Mouse (Mus musculus) liver, postnatal 0 days (tissue): Measurements from ENCODE around the gene Dst. TPM values are rescaled to one million over a fixed set of nuclear protein-coding genes. Genes with fewer than 3 reads are reported as not detected.

Experiments
- ATAC-seq: fragments of 200-750 bp; cut with Nextera tagmentation; 2 replicates; pipeline ENCODE4 v1.8.0; 2017; ENCODE audit warnings: mild to moderate bottlenecking, moderate library complexity
- DNase-seq: peaks from one replicate; pipeline ENCODE4 v3.0.0-alpha.2; 2016
- H3K27ac ChIP-seq: fragments of 300-500 bp; sonication (generic); 2 replicates; pipeline ENCODE4 v1.5.1; 2014; ENCODE audit warnings: antibody characterized with exemption, moderate library complexity, mild to moderate bottlenecking, low read depth
- H3K27me3 ChIP-seq: fragments of 300-500 bp; sonication (generic); 2 replicates; pipeline ENCODE4 v1.6.1; 2014; ENCODE audit warnings: low read length, control low read depth, mixed read lengths; ENCODE audit not compliant: insufficient read depth
- H3K36me3 ChIP-seq: fragments of 300-500 bp; sonication (generic); replicated peaks from 2 replicates; pipeline ENCODE4 v1.6.1; 2014; ENCODE audit warnings: mild to moderate bottlenecking, control low read depth, low read length, moderate library complexity, mixed read lengths; ENCODE audit not compliant: insufficient read depth
- H3K4me1 ChIP-seq: fragments of 300-500 bp; sonication (generic); 2 replicates; pipeline ENCODE4 v1.6.1; 2014; ENCODE audit warnings: antibody characterized with exemption, mild to moderate bottlenecking, control low read depth; ENCODE audit not compliant: insufficient read depth
- H3K4me2 ChIP-seq: fragments of 300-500 bp; sonication (generic); 2 replicates; pipeline ENCODE4 v1.6.1; 2014; ENCODE audit warnings: low read depth, mild to moderate bottlenecking, low read length, moderate library complexity, mixed read lengths
- H3K4me3 ChIP-seq: fragments of 300-500 bp; sonication (generic); 2 replicates; pipeline ENCODE4 v1.5.1; 2014; ENCODE audit warnings: low read depth, low read length
- H3K9ac ChIP-seq: fragments of 300-500 bp; sonication (generic); replicated peaks from 2 replicates; pipeline ENCODE4 v1.6.1; 2014; ENCODE audit warnings: mild to moderate bottlenecking, moderate library complexity
- H3K9me3 ChIP-seq: fragments of 300-500 bp; sonication (generic); 2 replicates; pipeline ENCODE4 v1.6.1; 2016; ENCODE audit warnings: mild to moderate bottlenecking, control low read depth, low read length, mixed read lengths
- CTCF ChIP-seq: sonication (generic); IDR thresholded peaks from 2 replicates; pipeline ENCODE4 v1.5.1; 2016; ENCODE audit warnings: antibody characterized with exemption, low read depth
- EP300 ChIP-seq: IDR thresholded peaks from 2 replicates; pipeline ENCODE4 v1.6.1; 2016; ENCODE audit warnings: antibody characterized with exemption, low read depth, mild to moderate bottlenecking
- WGBS: fragments of 180-500 bp; shearing (Covaris S2); extraction: QIAGEN DNeasy Blood & Tissue Kit; methylation state at CpG from one replicate; pipeline ENCODE4 v1.1.7; 2014; ENCODE audit not compliant: insufficient replicate concordance; 5-methylcytosine and 5-hydroxymethylcytosine counted together
- polyA plus RNA-seq: library from polyadenylated mRNA; unstranded; fragments of >200 nt; fragmentation: Nextera tagmentation; extraction: Ambion mirVana; gene quantifications from 2 replicates; pipeline ENCODE4 v1.2.1, GENCODE M21; 2015

Dst gene
- polyA plus RNA-seq, 1 experiment from 2014 or later = 6.4 TPM

- H3K27me3 ChIP-seq = no peaks in the 10 kb centered on the region
- no peaks in the 10 kb centered on the region for H3K4me1 ChIP-seq
- H3K9ac ChIP-seq = no peak overlapping the region
- no peaks in the 10 kb centered on the region for H3K9me3 ChIP-seq
- ATAC-seq (no peak), DNase-seq (no peak)
- TF ChIP-seq CTCF (no peak), EP300 (no peak)
- no peak overlapping the region for H3K27ac ChIP-seq
- H3K4me3 ChIP-seq = no peak overlapping the region
- WGBS = 58% methylated on average over 8 of the region's 8 CpGs
- H3K4me2 ChIP-seq = no peak overlapping the region
- no peaks in the 10 kb centered on the region for H3K36me3 ChIP-seq
These were observed 133.1 kb downstream of the Dst start for GRCm38 (mm10) chr1:34040901-34041721.

GRCm38 (mm10) chr1:34042299-34042698 is 134.3 kb downstream of the Dst start:
- H3K9me3 ChIP-seq = no peaks in the 10 kb centered on the region
- H3K4me2 ChIP-seq = no peak overlapping the region
- no peak overlapping the region for H3K9ac ChIP-seq
- TF ChIP-seq EP300 = no peak
- no peak for TF ChIP-seq CTCF
- H3K4me1 ChIP-seq = no peaks in the 10 kb centered on the region
- no peak overlapping the region for H3K27ac ChIP-seq
- no peak overlapping the region for H3K4me3 ChIP-seq
- 63% methylated on average over 3 of the region's 3 CpGs for WGBS
- H3K36me3 ChIP-seq = no peaks in the 10 kb centered on the region
- no peaks in the 10 kb centered on the region for H3K27me3 ChIP-seq
- no peak for ATAC-seq
- no peak for DNase-seq

GRCm38 (mm10) chr1:34043327-34043726 is 135.3 kb downstream of the Dst start:
- no peak overlapping the region for H3K4me2 ChIP-seq
- no peak for ATAC-seq
- TF ChIP-seq CTCF = no peak
- TF ChIP-seq EP300 = no peak
- H3K36me3 ChIP-seq = no peaks in the 10 kb centered on the region
- H3K9me3 ChIP-seq = no peaks in the 10 kb centered on the region
- no peaks in the 10 kb centered on the region for H3K4me1 ChIP-seq
- WGBS = 74% methylated on average over 8 of the region's 8 CpGs
- H3K27me3 ChIP-seq = no peaks in the 10 kb centered on the region
- H3K27ac ChIP-seq = no peak overlapping the region
- H3K4me3 ChIP-seq = no peak overlapping the region
- no peak overlapping the region for H3K9ac ChIP-seq
- DNase-seq = no peak

GRCm38 (mm10) chr1:34043836-34044550 is 136.0 kb downstream of the Dst start:
- WGBS = 74% methylated on average over 7 of the region's 7 CpGs
- DNase-seq = no peak

GRCm38 (mm10) chr1:34044675-34045074 is 136.7 kb downstream of the Dst start:
- H3K4me2 ChIP-seq = no peak overlapping the region
- H3K36me3 ChIP-seq = no peaks in the 10 kb centered on the region
- WGBS = 61% methylated on average over 3 of the region's 3 CpGs

More at GRCm38 (mm10) chr1:34043836-34044550, 136.0 kb downstream of the Dst start:
- Histone ChIP-seq H3K4me3 (no peak overlapping the region), H3K4me1 (no peaks in the 10 kb centered on the region), H3K36me3 (no peaks in the 10 kb centered on the region), H3K9me3 (no peaks in the 10 kb centered on the region), H3K27me3 (no peaks in the 10 kb centered on the region), H3K27ac (no peak overlapping the region), H3K4me2 (no peak overlapping the region), H3K9ac (no peak overlapping the region)
- TF ChIP-seq EP300 = no peak
- TF ChIP-seq CTCF = no peak
- ATAC-seq = no peak

GRCm38 (mm10) chr1:34047285-34047684 is 139.3 kb downstream of the Dst start:
- no peaks in the 10 kb centered on the region for H3K9me3 ChIP-seq
- H3K27ac ChIP-seq = no peak overlapping the region
- no peak for TF ChIP-seq EP300
- TF ChIP-seq CTCF = no peak
- H3K9ac ChIP-seq = no peak overlapping the region
- H3K4me1 ChIP-seq = peaks cover 3% of the 10 kb centered on the region; the same call in 1 of the 2 replicates
- H3K36me3 ChIP-seq = no peaks in the 10 kb centered on the region
- ATAC-seq (no peak), DNase-seq (no peak)
- H3K27me3 ChIP-seq = no peaks in the 10 kb centered on the region
- H3K4me2 ChIP-seq = no peak overlapping the region
- H3K4me3 ChIP-seq = no peak overlapping the region
- 77% methylated on average over 3 of the region's 3 CpGs for WGBS

More at GRCm38 (mm10) chr1:34044675-34045074, 136.7 kb downstream of the Dst start:
- Histone ChIP-seq H3K9me3 (no peaks in the 10 kb centered on the region), H3K27ac (no peak overlapping the region), H3K4me1 (no peaks in the 10 kb centered on the region), H3K27me3 (no peaks in the 10 kb centered on the region), H3K9ac (no peak overlapping the region), H3K4me3 (no peak overlapping the region)
- DNase-seq (no peak), ATAC-seq (no peak)
- TF ChIP-seq EP300 = no peak
- no peak for TF ChIP-seq CTCF
